ENCODE assay signal across 12 mouse cellular contexts in the genomic region with DNA sequence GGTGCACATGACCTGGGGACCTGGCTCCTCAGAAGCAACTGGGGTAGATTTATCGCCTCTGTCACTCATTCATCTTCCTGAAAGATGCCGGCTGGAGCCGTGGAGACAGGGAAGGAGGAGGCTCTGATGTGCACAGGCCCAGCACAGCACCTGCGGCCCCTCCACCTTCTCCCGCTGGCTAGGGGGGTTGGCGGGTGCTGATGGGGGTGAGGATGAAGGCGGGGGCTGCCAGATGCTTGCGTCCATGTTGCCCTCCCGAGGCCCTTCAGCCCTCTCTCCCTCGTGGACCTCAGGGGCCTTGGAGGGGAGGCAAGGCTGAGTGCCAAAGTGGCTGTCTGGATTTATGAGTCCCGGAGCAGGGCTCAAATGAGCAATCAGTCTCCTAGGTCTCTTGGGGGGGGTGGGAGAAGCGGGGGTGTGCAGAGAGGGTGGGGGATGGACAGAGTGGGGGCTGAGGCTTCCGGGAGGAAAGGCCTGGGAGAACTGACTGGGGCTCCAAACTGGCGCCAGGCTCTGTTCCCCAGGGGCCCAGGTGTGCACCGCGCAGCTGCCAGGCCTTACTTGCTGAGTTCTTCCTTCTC.
DNase-seq lines count a peak whose midpoint lies in the region; ATAC-seq lines count a peak whose summit lies in the region.
"Had no signal": no experiment of that assay in that cellular context is flagged by ENCODE, and none has a peak within 500 bp of the region (broad histone marks: within the 10 kb centered on the region; RNA-seq: fewer than 3 reads in every experiment).

No protein-coding gene starts in this region.

- DNase-seq in left cerebral cortex, postnatal 4 days: peak; percentile 32
- DNase-seq in left cerebral cortex, adult 11 months (ENCODE audit: low spot score): no peak
- peak; percentile 67 for DNase-seq in kidney, postnatal 14 days
- no peak for DNase-seq in cerebellum, postnatal 10 days
- no peak for DNase-seq in layer of hippocampus, postnatal 14 days (ENCODE audit: low spot score in 2 of 2)
- DNase-seq: gastrocnemius, postnatal 14 days had no signal

- intact Hi-C loops in left cerebral cortex, postnatal 4 days (cut with DNase I): no loop called here

- 0 out of 2 replicates have a peak, but pooled peaks have one; percentile 35 for ATAC-seq in embryonic facial prominence, embryonic 12.5 days (ENCODE audit: insufficient number of reproducible peaks, insufficient read depth, low FRiP score, low TSS enrichment)
- peak; percentile 48 for ATAC-seq in neural tube, embryonic 15.5 days (ENCODE audit: low FRiP score)
- no peak for ATAC-seq in cerebellum, adult (ENCODE audit: insufficient number of reproducible peaks, low FRiP score, low TSS enrichment)

- peaks cover 80% of the 10 kb centered on the region for H3K36me3 ChIP-seq in embryonic facial prominence, embryonic 12.5 days
- peaks cover 37% of the 10 kb centered on the region for H3K36me3 ChIP-seq in neural tube, embryonic 15.5 days
- H3K36me3 ChIP-seq: G1E had no signal

- H3K9me3 ChIP-seq in embryonic facial prominence, embryonic 12.5 days: no peaks in the 10 kb centered on the region
- H3K9me3 ChIP-seq in neural tube, embryonic 15.5 days (replicated peaks): no peaks in the 10 kb centered on the region

- peaks cover 30% of the 10 kb centered on the region for H3K4me1 ChIP-seq in embryonic facial prominence, embryonic 12.5 days
- peaks cover 67% of the 10 kb centered on the region for H3K4me1 ChIP-seq in neural tube, embryonic 15.5 days

- 70% methylated on average over 13 of the region's 16 CpGs for whole genome bisulfite sequencing in embryonic facial prominence, embryonic 12.5 days
- WGBS in neural tube, embryonic 15.5 days: 11% methylated on average over 16 of the region's 16 CpGs

- H3K9ac ChIP-seq in embryonic facial prominence, embryonic 12.5 days: no peak overlapping the region
- peak overlapping the region; percentile 32; the same call in 1 of the 2 replicates for H3K9ac ChIP-seq in neural tube, embryonic 15.5 days (replicated peaks)

- H3K4me2 ChIP-seq in embryonic facial prominence, embryonic 12.5 days (replicated peaks): no peak overlapping the region
- H3K4me2 ChIP-seq in neural tube, embryonic 15.5 days: peak overlapping the region; percentile 15

- peak overlapping the region; percentile 82 for H3K27ac ChIP-seq in embryonic facial prominence, embryonic 12.5 days
- peak overlapping the region; percentile 86 for H3K27ac ChIP-seq in neural tube, embryonic 15.5 days (replicated peaks)
- H3K27ac ChIP-seq: left cerebral cortex, adult 2 months had no signal

- no peak overlapping the region for H3K4me3 ChIP-seq in embryonic facial prominence, embryonic 12.5 days
- no peak overlapping the region for H3K4me3 ChIP-seq in neural tube, embryonic 15.5 days (replicated peaks)
- H3K4me3 ChIP-seq: left cerebral cortex, adult 2 months; myocyte had no signal

- no peaks in the 10 kb centered on the region for H3K27me3 ChIP-seq in embryonic facial prominence, embryonic 12.5 days
- H3K27me3 ChIP-seq in neural tube, embryonic 15.5 days (replicated peaks): no peaks in the 10 kb centered on the region

Comparison
In these comparisons a context has a peak if more than half of its experiments do, and no peak if none do; other contexts are left out.
1. DNase-seq: peak in left cerebral cortex, postnatal 4 days (single experiment) and kidney, postnatal 14 days (single experiment); none in left cerebral cortex, adult 11 months (single experiment), cerebellum, postnatal 10 days (0 of 2) and layer of hippocampus, postnatal 14 days (0 of 2).